Mouse (Mus musculus) liver, embryonic 14.5 days (tissue): ENCODE results near the gene Appl1.

Source experiments
- CTCF ChIP-seq: IDR thresholded peaks from 2 replicates; pipeline ENCODE4 v1.5.1; 2016; ENCODE audit warnings: antibody characterized with exemption, low read depth, control low read depth
- EP300 ChIP-seq: IDR thresholded peaks from 2 replicates; pipeline ENCODE4 v1.6.1; 2016; ENCODE audit warnings: antibody characterized with exemption, low read depth

DNA sequence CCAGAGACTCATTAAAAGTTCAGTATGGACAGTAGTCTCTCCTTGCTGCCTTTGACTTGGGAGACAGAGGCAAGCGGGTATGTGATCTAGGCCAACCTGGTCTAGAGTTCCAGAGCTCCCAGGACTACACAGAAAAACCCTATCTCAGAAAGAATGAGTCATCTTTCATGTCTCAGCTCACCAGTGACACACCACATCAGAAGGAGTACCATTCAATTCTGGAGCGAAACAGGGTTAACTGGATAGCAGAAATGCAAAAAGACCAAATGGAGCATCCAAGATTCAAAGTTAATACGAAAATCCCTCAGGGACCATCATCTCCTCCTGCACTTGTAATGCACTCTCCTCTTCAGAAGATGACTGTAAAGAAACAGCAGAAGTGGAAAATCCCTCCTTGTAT is 51.7 kb downstream of the Appl1 start:
- no peak for TF ChIP-seq EP300
- no peak for TF ChIP-seq CTCF
